Mouse (Mus musculus): ENCODE measurements around the gene Polr2h.
"Not testable (repeated sequence)": the region's sequence is repeated elsewhere in the genome, so short reads cannot be mapped to it uniquely, and the experiment has no call there.

Polr2h gene

DNA sequence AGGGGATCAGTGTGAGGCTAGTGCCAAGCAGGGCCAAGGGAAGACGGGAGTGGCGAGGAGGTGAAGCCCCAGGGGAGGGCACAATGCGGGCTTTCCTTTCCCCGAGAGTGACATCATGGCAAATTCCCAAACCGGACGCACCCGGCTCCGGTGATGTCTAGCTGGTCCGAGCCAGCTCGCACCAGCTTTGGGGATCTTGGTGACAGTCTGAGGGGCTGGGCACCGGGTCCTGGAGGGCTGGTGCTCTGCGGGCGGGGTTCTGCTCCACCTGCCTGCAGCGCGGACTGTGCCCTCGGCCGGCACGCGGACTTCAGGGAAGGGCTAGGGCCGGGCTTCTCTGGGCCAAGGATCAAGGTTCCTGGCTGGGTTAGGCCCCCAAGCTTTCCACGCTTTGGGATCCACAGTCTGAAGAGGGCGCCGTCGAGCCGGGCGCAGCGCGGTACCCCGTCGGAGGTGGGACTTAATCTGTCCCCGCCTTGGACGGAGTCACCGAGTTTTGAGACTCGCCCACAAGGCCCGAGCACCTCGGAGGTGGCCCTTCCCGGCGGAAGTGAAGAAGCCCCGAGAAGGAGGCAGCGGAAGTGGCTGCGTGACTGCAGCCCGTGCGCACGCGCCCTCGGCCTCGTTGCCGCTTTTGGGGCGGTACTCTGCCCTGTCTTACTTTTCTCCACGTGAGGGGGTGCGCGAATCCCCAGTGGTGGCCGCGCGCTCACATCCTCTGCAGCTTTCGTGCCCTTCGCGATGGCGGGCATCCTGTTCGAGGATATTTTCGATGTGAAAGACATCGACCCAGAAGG is at the start of gene Polr2h, which contains the start of gene Clcn2:
TSS of gene Polr2h (plus strand) at position 485 of the 797 bp plus-strand sequence.
TSS of gene Clcn2 (minus strand) at position 566 of the 797 bp plus-strand sequence.
- peak; percentile 99 for DNase-seq (ENCODE audit: low spot score)

DNA sequence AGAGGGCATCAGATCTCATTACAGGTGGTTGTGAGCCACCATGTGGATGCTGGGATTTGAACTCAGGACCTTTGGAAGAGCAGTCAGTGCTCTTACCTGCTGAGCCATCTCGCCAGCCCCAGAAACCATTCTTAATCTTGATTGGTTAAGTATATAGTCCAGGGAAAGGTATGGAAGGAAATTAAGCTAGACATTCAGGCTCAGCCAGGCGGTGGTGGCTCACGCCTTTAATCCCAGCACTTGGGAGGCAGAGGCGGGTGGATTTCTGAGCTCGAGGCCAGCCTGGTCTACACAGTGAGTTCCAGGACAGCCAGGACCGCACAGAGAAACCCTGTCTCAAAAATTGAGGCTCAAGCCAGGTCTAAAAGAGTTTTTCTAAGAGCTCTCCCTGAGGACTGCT is 49.5 kb upstream of the Polr2h start, which contains the start of gene Eif4g1:
TSS of gene Eif4g1 (plus strand) at position 301 of the 400 bp plus-strand sequence.
- not testable (repeated sequence) for DNase-seq (ENCODE audit: low spot score)

DNA sequence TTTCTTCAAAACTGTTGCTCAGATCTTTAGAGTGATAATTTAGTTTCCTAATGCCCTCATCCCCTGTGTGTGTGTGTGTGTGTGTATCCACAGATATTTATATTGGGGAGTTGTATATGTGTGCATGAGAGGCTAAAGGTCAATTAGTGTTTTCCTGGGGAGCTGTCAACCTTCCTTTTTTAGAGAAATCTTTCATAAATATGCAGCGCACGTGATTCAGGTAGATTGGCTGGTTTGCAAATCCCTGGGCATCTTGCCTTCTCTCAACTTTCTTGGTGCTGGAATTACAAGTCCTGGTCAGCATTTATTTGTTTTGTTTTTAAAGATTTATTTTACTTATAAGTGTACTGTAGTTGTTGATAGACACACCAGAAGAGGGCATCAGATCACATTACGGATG is 47.2 kb upstream of the Polr2h start:
- no peak for DNase-seq (ENCODE audit: low spot score)

DNA sequence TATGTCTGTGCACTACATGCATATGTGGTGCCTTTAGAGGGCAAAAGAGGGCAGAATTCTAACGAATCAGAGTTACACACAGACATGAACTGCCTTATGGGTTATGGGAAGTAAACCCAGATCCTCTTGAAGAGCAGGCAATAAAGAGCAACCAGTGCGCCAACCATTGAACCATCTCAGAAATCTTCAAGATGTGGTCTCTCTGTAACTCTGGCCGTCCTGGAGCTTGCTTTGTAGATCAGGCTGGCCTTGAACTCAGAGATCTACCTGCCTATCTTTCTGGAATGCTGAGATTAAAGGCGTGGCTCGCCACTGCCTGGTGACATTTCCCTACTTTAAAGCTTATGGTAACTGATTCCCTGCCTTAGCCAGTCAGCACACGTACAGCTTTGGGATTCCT is 45.6 kb upstream of the Polr2h start:
- peak; percentile 33 for DNase-seq (ENCODE audit: low spot score)

DNA sequence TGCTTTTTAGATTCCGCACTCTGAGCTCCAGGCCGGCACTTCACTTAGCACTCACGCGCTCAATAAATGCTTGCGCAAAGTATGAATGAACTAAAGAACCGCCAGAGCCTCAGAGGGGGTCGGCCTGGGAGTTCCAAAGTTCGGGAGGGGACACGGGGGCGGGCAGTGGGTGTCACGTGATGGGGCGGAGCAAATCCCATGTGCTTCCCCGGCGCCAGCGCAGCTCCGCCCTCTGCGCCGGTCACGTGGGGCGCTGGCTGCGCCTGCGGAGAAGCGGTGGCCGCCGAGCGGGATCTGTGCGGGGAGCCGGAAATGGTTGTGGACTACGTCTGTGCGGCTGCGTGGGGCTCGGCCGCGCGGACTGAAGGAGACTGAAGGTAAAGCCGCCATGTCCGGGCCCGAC is 45.0 kb upstream of the Polr2h start:
- peak; percentile 97 for DNase-seq (ENCODE audit: low spot score)

DNA sequence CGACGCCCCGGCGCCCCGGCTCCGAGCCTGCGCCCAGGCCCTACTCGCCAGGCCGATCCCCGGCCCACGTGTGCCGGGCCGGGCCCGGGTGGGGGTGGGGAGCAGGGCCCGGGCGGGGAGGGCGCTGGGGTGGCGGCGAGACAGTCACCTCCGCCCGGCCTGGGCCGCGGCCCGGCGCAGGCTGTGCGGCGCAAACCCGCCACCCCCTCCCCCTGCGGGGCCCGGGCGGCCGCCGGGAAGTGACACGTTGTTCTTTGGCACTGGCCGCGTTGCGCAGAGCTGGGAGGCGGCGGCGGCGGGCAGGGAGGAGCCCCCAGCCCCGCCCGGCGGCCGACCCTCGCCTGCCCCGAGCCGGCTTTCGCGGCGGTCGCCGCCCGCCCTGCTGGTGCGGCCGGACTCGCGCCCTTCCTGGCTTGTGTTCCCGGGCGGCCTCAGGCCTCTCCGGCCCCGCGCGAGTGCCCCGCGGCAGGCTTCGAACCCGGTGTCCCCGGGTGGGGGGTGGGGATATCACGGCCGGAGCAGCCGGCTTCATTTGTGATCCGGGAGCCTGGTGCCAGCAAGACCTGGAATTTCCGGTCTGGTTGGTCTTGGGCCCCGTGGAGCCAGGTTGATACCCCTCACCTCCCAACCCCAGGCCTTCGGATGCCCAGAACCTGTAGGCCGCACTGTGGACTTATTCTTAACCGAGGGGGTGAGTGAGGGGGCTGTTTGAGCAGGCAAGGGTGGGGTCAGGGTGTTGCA is 44.3 kb upstream of the Polr2h start:
- peak; percentile 75 for DNase-seq (ENCODE audit: low spot score)

DNA sequence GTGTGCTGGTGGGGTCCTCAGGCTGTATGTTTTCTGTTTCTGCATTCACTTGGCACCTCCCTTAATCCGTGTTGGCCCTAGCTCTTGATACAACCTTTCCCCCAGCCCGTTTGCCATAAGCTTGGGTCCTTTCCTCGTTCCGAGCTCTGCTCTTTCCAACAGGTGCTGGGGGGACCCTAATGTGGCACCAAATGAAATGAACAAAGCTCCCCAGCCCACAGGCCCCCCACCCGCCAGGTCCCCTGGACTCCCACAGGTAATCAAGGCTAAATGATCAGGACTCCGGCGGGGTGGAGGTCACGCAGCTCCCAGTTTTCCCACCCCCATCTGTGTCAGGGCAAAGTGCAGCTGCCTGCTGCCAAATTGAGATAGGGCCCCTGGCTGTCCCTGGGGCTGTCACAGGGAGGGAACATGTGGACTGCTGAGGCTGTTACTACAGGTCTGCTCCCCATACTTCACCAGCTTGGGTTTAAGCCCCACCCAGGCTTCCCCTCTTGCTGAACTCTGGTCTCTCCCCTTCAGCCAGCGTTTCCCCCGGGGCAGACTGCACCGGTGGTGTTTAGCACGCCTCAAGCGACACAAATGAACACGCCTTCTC is 43.7 kb upstream of the Polr2h start:
- peak; percentile 75 for DNase-seq (ENCODE audit: low spot score)

DNA sequence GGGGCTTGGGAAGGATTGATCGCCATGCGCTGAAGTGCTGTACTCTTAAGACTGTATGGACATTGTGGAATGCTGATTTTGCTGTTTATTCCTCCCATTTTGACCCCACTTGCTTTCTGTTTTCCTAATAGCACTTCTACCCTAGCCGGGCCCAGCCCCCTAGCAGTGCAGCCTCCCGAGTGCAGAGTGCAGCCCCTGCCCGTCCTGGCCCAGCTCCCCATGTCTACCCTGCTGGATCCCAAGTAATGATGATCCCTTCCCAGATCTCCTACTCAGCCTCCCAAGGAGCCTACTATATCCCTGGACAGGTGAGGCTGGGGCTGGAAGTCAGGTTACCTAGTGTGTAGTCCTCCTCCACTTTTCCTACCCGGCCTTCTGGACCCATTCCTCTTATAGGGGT is 42.3 kb upstream of the Polr2h start:
- DNase-seq (ENCODE audit: low spot score), result no peak

DNA sequence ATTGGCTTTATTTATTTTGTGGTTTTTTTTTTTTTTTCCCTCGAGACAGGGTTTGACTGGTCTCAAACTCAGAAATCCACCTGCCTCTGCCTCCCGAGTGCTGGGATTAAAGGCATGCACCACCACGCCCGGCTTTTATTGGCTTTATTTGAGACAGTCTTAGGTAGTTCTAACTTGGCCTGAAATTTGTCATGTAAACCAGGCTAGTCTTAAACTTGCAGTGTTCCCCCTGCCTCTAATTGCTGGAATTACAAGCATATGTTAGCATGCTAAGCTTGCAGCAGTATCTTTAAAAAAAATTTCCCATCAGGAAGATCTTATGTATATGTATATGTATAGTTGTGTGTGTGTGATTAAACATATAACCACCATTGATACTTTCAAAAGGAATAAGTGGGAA is 40.8 kb upstream of the Polr2h start:
- peak; percentile 39 for DNase-seq (ENCODE audit: low spot score)

DNA sequence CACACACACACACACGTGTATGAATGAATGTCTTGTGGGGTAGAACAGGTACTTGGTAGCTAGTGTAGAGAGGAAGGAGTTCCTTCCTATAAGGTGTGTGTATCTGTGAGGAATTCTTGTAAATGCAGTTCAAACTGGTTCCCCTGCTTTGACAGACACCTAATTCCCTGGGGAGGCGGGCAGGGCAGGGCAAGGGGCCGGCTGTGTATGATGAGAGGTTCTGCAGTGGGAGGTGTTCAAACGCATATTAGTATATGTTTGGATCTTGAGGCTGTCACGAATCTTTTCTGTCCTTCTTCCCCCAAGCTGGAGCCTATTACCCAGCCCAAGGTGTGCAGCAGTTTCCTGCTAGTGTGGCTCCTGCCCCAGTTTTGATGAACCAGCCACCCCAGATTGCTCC is 40.1 kb upstream of the Polr2h start:
- no peak for DNase-seq (ENCODE audit: low spot score)

DNA sequence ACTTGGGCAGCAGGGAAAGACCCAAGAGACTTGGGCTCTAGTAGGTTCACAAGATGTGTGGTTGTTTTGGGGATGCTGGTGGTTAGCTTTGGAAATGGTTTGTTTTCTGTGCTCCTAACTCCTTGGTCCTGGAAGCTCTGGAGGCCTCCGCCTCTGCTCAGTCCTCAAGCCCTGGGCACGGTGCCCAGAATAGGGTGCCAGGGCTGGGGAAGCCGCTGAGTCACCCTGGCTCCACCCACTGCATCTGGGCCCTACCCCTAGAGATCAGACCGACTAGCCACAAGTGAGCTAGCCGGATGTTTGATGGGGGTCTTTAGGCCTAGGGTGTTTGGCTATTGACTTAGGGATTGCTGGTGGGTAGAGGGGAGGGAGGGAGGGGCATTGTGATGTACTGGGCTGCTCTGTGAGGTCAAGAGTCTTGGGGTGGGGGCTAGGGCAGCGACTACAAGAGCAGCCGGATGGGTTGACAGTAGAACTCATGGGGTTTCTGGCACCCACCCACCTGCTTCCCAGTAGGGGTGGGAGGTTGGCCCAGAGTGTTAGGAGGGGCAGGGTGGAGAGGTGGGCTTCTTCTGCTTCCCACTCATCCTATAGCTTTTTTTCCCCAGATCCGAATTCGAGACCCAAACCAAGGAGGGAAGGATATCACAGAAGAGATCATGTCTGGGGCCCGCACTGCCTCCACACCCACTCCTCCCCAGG is 39.3 kb upstream of the Polr2h start:
- DNase-seq (ENCODE audit: low spot score), result peak; percentile 98

DNA sequence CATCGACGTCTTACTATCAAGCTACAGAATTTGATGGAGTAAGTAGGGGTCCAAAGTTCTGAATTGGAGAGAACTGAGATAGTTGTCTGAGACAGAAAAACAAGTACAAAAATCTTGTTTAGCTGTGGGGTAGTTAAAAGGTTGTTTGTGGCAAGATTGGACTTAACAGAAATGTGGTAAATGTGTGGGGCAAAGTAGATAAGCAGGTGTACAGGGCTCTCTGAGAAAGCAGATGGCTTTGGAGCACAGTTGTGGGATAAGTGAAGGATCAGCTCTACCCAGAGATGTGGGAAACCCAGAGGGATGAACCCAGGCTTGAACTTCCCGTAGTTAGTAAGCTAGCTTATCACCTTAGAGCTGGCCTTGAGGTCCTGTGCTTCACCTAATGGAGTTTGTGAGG is 26.7 kb upstream of the Polr2h start:
- DNase-seq (ENCODE audit: low spot score), result no peak

DNA sequence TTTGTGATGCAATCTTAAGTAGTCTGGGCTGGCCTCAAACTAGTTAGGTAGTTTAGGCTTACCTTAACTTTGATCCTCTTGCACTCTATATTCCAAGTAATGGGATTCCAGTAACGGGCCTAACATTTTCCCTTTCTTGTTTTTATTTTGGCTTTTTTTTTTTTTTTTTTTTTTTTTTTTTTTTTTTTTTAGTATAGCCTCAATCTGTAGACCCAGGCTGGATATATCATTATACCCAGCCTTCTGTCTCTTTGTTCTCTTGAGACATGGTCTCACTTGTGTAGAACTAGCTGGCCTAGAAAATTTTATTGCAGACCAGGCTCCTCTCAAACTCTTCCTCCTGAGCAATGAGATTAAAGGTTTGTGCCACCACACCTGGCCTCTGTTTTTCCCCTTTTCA is 25.8 kb upstream of the Polr2h start:
- DNase-seq (ENCODE audit: low spot score), result no peak

DNA sequence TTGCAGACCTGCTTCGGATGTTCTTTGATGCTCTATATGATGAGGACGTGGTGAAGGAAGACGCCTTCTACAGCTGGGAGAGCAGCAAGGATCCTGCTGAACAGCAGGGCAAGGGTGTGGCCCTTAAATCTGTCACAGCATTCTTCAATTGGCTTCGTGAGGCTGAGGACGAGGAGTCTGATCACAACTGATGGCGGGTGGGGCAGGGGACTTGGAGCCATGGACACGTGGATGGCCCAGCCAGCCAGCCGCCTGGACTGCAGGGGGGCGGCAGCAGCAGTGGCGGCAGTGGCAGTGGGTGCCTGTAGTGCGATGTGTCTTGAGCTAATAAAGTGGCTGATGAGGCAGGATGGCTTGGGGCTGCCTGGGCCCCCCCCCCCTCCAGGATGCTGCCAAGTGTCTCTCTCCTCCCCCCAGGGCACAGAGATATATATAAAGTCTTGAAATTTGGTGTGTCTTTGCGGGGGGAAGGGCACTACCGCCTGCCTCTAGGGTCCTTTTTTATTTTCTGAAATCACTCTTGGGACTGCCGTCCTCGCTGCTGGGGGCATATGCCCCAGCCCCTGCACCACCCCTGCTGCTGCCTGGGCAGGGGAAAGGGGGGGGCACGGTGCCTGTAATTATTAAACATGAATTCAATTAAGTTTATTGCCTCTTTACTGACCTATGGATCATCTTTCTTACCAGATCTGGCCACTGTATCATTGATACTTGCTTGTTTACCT is 25.1 kb upstream of the Polr2h start:
- DNase-seq (ENCODE audit: low spot score), result no peak

DNA sequence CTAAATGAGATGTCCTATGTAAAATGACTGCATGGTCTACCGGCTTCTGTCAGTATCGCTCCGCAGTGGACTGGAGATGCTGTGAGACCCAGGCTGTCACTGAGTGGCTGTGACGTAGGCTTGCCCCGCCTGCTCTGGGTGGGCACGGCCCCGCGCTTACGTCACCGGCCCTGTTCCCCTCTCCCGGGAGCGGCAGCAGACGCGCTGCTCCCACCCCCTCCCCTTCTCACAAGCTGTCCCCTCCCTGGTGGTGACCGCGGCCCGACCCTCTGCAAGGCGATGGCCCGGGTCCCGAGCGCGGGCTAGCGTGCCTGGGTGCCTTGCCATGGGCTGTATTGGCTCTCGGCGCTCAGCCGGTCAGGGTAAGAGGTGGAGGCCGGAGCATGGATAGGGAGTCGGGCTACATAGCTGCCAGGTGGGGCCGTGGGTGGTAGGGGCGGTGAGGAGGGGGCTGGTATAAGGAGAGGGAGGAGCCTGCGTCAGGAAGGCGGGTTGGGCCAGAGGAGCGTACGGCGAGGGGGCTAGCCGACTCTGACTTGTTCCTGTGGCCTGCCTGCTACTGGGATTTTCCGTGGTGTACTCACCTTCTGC is 24.3 kb upstream of the Polr2h start, which contains the start of gene Fam131a:
TSS of gene Fam131a (plus strand) at position 131 of the 591 bp plus-strand sequence.
- DNase-seq (ENCODE audit: low spot score), result no peak

DNA sequence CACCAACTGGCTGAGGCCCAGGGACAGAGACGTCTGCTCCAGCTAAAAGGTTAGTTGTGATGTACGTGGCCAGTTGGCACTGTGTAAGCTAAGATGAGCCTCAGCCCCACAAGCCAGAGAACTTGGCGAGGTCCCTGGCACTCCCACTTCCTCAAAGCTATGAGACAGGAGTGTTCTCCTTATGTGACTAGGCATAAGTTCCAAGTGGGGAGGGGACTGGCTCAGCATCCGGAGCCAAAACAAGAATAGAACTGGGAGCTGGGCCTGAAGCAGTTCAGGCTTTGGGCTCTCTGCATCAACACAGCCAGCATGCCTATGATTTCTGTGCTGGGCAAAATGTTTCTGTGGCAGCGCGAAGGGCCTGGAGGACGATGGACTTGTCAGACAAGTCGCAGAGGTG is 22.7 kb upstream of the Polr2h start:
- DNase-seq (ENCODE audit: low spot score), result peak; percentile 65

DNA sequence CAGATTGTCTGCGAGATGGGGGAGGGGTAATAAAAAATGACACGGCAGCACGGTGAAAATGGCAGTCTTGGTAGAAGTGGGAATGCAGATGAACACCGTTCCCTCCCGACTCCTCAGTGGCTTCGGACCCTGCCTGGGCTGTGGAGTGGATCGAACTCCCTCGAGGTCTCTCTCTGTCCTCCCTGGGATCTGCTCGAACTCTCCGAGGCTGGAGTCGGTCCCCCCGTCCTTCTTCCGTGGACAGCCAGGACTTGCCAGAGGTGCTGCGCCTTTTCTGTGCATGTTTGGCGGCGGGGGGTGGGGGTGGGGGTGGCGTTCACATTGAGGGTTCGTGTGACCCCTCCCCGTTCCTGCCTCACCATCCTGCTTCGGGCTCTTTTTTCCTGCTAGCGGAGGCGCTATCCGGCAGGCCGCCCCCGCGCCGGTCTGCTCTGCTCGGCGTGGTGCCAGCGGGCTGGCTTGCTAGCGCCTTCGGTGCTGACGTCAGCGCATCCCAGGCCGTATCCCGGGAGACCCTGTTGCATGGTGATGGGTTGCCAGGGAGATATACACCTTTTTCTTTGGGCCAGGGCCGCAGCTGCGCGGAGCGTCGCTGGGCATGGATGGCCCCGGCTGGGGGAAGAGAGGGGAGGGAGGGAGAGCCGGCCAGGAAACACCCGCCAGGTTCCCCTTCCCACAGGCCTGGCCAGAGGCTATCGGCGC is 21.7 kb upstream of the Polr2h start:
- DNase-seq (ENCODE audit: low spot score), result no peak

DNA sequence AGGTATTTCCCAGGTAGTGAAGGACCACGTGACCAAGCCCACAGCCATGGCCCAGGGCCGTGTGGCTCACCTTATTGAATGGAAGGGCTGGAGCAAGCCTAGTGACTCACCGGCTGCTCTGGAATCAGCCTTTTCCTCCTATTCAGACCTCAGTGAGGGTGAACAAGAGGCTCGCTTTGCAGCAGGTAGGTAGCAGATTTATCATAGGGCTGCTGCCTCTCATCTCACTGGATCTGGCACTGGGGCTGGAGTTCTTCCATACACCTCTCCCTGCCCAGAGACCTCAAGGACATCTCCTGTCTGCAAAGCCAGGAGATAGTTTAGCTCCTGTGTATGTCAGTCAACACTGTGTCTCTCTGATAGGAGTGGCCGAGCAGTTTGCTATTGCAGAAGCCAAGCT is 18.2 kb upstream of the Polr2h start:
- no peak for DNase-seq (ENCODE audit: low spot score)

DNA sequence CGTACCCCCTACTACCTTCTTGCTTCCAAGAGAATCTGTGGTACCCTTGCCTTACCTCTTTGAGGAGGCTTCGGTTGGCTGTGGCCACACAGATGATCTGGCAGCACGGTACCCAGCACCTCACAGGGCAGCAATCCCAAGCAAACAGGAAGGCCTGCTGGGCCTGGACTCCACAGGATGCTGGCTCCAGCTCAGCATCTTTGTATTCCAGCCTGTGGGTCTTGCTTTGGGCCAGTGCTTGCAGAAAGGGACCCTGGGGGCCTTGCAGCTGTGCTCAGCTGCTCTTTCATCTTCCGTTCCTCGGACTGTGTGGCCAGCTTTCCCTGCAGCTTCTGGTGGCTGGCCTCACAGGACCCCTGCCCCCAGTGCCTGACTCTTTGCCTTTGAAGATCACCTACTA is 17.4 kb upstream of the Polr2h start:
- no peak for DNase-seq (ENCODE audit: low spot score)

DNA sequence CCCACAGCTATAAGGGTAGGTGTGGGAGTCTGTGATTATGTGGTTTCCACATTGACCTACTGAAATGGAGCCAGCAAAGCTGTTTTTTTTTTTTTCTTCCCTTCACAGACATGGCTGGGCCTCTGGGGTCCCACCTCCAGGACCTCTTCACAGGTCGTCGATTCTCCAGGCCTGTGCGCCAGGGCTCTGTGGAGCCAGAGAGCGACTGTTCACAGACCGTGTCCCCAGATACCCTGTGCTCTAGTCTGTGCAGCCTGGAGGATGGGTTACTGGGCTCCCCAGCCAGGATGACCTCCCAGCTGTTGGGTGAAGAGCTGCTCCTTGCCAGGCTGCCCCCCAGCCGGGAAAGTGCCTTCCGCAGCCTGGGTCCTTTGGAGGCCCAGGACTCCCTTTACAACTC is 16.1 kb upstream of the Polr2h start:
- DNase-seq (ENCODE audit: low spot score), result no peak
